Mouse (Mus musculus): Measurements from ENCODE around the gene Parp14.

Parp14 gene

DNA sequence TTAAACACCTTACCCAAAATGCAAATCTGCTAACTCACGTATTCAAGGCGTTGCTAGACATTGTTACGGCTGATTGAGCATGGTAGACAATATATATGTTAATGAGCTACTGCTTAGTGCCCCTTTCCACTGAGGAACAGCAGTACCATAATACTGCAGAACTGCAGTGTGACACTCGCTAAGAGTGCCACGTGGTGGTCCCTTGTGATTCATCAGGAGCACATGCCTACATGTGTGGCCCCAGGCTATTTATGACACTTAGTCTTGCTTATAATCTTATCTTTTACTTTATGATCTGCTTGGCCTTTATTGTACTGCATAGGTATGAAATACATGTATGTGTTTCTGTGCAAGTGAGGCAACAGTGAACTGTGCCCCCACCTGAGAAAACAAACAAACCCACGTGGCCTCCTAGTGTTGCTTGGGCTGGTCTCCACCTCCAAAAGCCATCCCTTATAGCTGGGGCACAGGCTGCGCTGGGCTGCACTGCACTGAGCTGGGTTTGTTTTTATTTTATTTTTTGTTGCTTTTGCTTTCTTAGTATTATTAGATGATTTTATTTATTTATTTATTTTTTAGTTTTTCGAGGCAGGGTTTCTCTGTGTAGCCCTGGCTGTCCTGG lies 83.7 kb downstream of the Parp14 start:
- no peak for DNase-seq (ENCODE audit: low read depth, low spot score)

DNA sequence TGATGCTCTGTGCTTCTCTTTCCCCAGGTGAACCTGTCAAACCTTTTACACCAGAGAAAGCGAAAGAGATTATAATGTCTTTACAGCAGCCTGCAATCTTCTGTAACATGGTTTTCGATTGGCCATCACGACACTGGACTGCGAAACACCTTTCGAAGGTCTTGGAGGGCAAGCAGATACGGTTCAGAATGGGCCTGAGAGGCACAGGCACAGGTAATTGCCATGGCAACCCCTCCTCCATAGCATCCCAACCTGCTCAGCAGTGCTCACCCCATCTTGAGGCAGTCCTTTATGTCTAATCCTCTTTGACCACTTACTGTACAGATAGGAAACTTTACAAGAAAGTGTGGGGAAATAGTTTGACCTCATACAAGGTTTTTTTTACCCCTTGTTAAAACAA lies 84.2 kb downstream of the Parp14 start:
- no peak for DNase-seq (ENCODE audit: low read depth, low spot score)

DNA sequence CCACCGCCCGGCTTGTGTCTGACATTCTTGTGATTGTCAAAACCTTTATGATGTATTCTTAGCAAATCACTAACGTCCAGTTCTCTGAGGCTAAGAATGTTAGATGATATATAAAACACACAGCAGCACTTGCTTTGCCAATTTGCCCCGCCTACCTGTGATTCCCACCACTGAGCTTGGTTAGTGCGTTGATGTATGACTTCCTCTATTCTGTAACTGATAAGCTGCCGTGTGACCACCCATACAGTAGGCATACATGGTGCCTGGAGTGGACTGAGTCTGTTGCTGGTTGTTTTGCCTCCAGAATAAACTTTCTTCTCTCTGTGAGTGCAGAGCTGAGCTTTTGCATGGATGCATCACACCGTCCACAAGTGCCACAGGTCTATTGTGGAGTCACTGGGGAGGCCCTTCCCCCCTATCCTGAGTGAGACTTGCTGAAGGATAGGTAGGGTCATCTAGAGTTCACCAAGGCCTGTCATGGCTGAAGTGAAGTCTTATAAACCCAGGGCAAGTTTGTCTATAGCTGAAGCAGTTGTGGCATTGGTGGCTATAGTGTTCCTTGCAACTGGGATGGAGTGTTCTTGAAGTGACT lies 87.1 kb downstream of the Parp14 start:
- DNase-seq (ENCODE audit: low read depth, low spot score) = no peak

DNA sequence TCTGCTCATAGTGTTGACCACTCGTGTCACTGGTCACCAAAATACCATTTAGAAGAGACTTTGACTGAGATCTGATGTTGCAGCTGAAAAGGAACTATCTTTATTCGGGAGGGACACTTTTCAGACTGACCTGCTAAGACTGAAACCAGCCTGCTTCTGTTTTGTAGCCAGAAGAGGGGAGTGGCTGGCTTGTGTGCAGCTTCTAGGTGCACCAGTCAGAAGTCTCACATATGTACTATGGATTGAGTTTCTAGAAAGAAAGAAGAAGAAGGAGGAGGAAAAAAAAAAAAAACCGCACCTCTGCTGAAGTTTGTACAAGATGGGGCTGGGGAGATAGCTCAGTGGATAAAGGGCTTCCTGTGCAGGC lies 88.2 kb downstream of the Parp14 start:
- DNase-seq (ENCODE audit: low read depth, low spot score) = no peak

Data from embryo, embryonic 11.5 days (tissue).